Mouse (Mus musculus) heart, adult 2 months (tissue): ENCODE measurements around the gene Olfr829. TPM values are rescaled to one million over a fixed set of nuclear protein-coding genes. Genes with fewer than 3 reads are reported as not detected.
"Not testable (repeated sequence)": the region's sequence is repeated elsewhere in the genome, so short reads cannot be mapped to it uniquely, and the experiment has no call there.

Source experiments
- DNase-seq, 2 experiments: peaks; one replicate each; pipeline ENCODE4 v3.0.0; 2021
- H3K27ac ChIP-seq: fragments of 200-600 bp; 2 replicates; pipeline ENCODE4 v1.8.1; 2022
- H3K27me3 ChIP-seq: fragments of 200-500 bp; 2 replicates; pipeline ENCODE4 v1.6.1; 2012; ENCODE audit warnings: mild to moderate bottlenecking, low read length, inconsistent platforms, mixed read lengths; ENCODE audit not compliant: control insufficient read depth, insufficient read depth
- H3K36me3 ChIP-seq: fragments of 200-500 bp; 2 replicates; pipeline ENCODE4 v1.6.1; 2012; ENCODE audit warnings: low read length, inconsistent platforms; ENCODE audit not compliant: control insufficient read depth, insufficient read depth
- H3K4me1 ChIP-seq: fragments of 200-500 bp; 2 replicates; pipeline ENCODE4 v1.6.1; 2011; ENCODE audit warnings: low read length; ENCODE audit not compliant: control insufficient read depth, insufficient read depth
- H3K4me3 ChIP-seq: fragments of 200-600 bp; 2 replicates; pipeline ENCODE4 v1.8.1; 2022
- H3K79me2 ChIP-seq: fragments of 200-500 bp; replicated peaks from 2 replicates; pipeline ENCODE4 v1.6.1; 2012; ENCODE audit warnings: mild to moderate bottlenecking, inconsistent platforms, low read length, moderate library complexity, mixed read lengths; ENCODE audit not compliant: control insufficient read depth, insufficient read depth
- H3K9ac ChIP-seq: fragments of 200-500 bp; 2 replicates; pipeline ENCODE4 v1.6.1; 2012; ENCODE audit warnings: low read depth, mild to moderate bottlenecking, control low read depth, inconsistent platforms, low read length, mixed read lengths
- CTCF ChIP-seq: fragments of 200-600 bp; IDR thresholded peaks from 2 replicates; pipeline ENCODE4 v1.8.1; 2022; ENCODE audit warnings: antibody characterized with exemption, mild to moderate bottlenecking, moderate library complexity
- EP300 ChIP-seq: fragments of 200-500 bp; IDR thresholded peaks from 2 replicates; pipeline ENCODE4 v1.6.1; 2011; ENCODE audit warnings: low read depth, low read length, control low read depth; ENCODE audit not compliant: insufficient read depth
- POLR2A ChIP-seq: fragments of 200-500 bp; IDR thresholded peaks from 2 replicates; pipeline ENCODE4 v1.6.1; 2011; ENCODE audit warnings: mild to moderate bottlenecking, low read depth, low read length, control low read depth; ENCODE audit not compliant: insufficient read depth
- WGBS: fragments of 180-500 bp; shearing (Covaris S2); methylation state at CpG from one replicate; pipeline ENCODE4 v1.1.7; 2018; 5-methylcytosine and 5-hydroxymethylcytosine counted together
- intact Hi-C: fragments of 180-260 bp; cut with DNase I; formaldehyde crosslinking; loops from one replicate; pipeline ENCODE4 v1.15.1; 2025
- long read RNA-seq: library from polyadenylated mRNA; stranded (forward); transcript quantifications from one replicate; pipeline ENCODE4 v2.0.0, GENCODE M21; 2021
- polyA plus RNA-seq: library from polyadenylated mRNA; depleted of rRNA; stranded (reverse); fragments of >200 nt; gene quantifications from 2 replicates; pipeline ENCODE4 v1.2.3, GENCODE M21; 2012; rRNA removed
- total RNA-seq, 2 experiments: library from RNA; stranded (reverse); gene quantifications; 2 replicates each; pipeline ENCODE4 v1.2.3; 2021

Olfr829 gene
- not detected for total RNA-seq
- not detected in 2 replicates for polyA plus RNA-seq
- long read RNA-seq, result 0 reads

GRCm38 (mm10) chr9:18854633-18855032, at the start of gene Olfr829:
TSS of gene Olfr829 (plus strand) at chr9:18854933.
- no peak within 1 kb of the TSS for H3K4me3 ChIP-seq
- no peak within 1 kb of the TSS for H3K27ac ChIP-seq
- 40% methylated on average over 1 of the region's 1 CpGs for WGBS
- H3K27me3 ChIP-seq, result no peaks in the 10 kb centered on the region
- no peaks in the 10 kb centered on the region for H3K4me1 ChIP-seq
- no peak for DNase-seq
- H3K79me2 ChIP-seq, result no peaks in the 10 kb centered on the region
- no peak within 1 kb of the TSS for H3K9ac ChIP-seq
- H3K36me3 ChIP-seq, result no peaks in the 10 kb centered on the region
- TF ChIP-seq CTCF (no peak), POLR2A (no peak), EP300 (no peak)
- intact Hi-C loops, result no loop called here

GRCm38 (mm10) chr9:18819426-18819825, 35.3 kb upstream of the Olfr829 start, which contains the start of gene Olfr828:
TSS of gene Olfr828 (minus strand) at chr9:18819526.
- DNase-seq, result no peak
- no peak within 1 kb of the TSS for H3K4me3 ChIP-seq
- no peak within 1 kb of the TSS for H3K27ac ChIP-seq
- TF ChIP-seq POLR2A (no peak), CTCF (no peak), EP300 (no peak)
- no peaks in the 10 kb centered on the region for H3K36me3 ChIP-seq
- H3K4me1 ChIP-seq, result no peaks in the 10 kb centered on the region
- no peaks in the 10 kb centered on the region for H3K79me2 ChIP-seq
- H3K9ac ChIP-seq, result no peak within 1 kb of the TSS
- no peaks in the 10 kb centered on the region for H3K27me3 ChIP-seq
- intact Hi-C loops, result no loop called here

GRCm38 (mm10) chr9:18874393-18874792, 19.7 kb downstream of the Olfr829 start, which contains the start of gene Olfr830:
TSS of gene Olfr830 (plus strand) at chr9:18874693.
- Histone ChIP-seq H3K9ac (no peak within 1 kb of the TSS), H3K27ac (no peak within 1 kb of the TSS)
- TF ChIP-seq POLR2A (no peak), EP300 (no peak), CTCF (no peak)

GRCm38 (mm10) chr9:18907699-18908098, 53.0 kb downstream of the Olfr829 start:
- H3K27me3 ChIP-seq, H3K9ac ChIP-seq, H3K36me3 ChIP-seq, H3K27ac ChIP-seq, intact Hi-C loops, H3K4me3 ChIP-seq, DNase-seq, H3K79me2 ChIP-seq, H3K4me1 ChIP-seq: not testable (repeated sequence)
- WGBS, result 59% methylated on average over 2 of the region's 2 CpGs

More at GRCm38 (mm10) chr9:18874393-18874792, 19.7 kb downstream of the Olfr829 start, which contains the start of gene Olfr830:
- no peak within 1 kb of the TSS for H3K4me3 ChIP-seq
- intact Hi-C loops, result no loop called here
- no peaks in the 10 kb centered on the region for H3K27me3 ChIP-seq
- H3K4me1 ChIP-seq, result no peaks in the 10 kb centered on the region
- no peaks in the 10 kb centered on the region for H3K36me3 ChIP-seq
- no peaks in the 10 kb centered on the region for H3K79me2 ChIP-seq
- no peak for DNase-seq

Other genes with a start within 250 kb of the Olfr829 start
- gene Muc16, start 180.4 kb upstream of the Olfr829 start, total RNA-seq, result 1 to 10 TPM; 5.1 to 6.6 TPM
- 3.9 and 5.1 TPM in 2 replicates for gene Muc16, start 180.4 kb upstream of the Olfr829 start, polyA plus RNA-seq
- gene Olfr24, start 90.9 kb upstream of the Olfr829 start, total RNA-seq, result not detected
- not detected in 2 replicates for gene Olfr24, start 90.9 kb upstream of the Olfr829 start, polyA plus RNA-seq
- gene Olfr828, start 35.4 kb upstream of the Olfr829 start, total RNA-seq, result not detected
- gene Olfr828, start 35.4 kb upstream of the Olfr829 start, polyA plus RNA-seq, result not detected in 2 replicates
- gene Olfr830, start 19.8 kb downstream of the Olfr829 start, total RNA-seq, result not detected
- gene Olfr830, start 19.8 kb downstream of the Olfr829 start, polyA plus RNA-seq, result not detected in 2 replicates
- not detected for gene Olfr832, start 82.2 kb downstream of the Olfr829 start, total RNA-seq
- not detected in 2 replicates for gene Olfr832, start 82.2 kb downstream of the Olfr829 start, polyA plus RNA-seq
- gene Olfr834, start 133.1 kb downstream of the Olfr829 start, total RNA-seq, result not detected
- not detected in 2 replicates for gene Olfr834, start 133.1 kb downstream of the Olfr829 start, polyA plus RNA-seq
- not detected for gene Olfr835, start 177.8 kb downstream of the Olfr829 start, total RNA-seq
- gene Olfr835, start 177.8 kb downstream of the Olfr829 start, polyA plus RNA-seq, result not detected in 2 replicates